Mouse (Mus musculus) hindbrain, embryonic 15.5 days (tissue): ENCODE measurements around the gene Bcl2l10. TPM values are rescaled to one million over a fixed set of nuclear protein-coding genes. Genes with fewer than 3 reads are reported as not detected.
"Not testable (repeated sequence)": the region's sequence is repeated elsewhere in the genome, so short reads cannot be mapped to it uniquely, and the experiment has no call there.

Experiments
- ATAC-seq: fragments of 200-750 bp; cut with Nextera tagmentation; 2 replicates; pipeline ENCODE4 v1.8.0; 2017; ENCODE audit warnings: low read depth, moderate number of reproducible peaks, moderate TSS enrichment; ENCODE audit not compliant: low FRiP score
- H3K27ac ChIP-seq: fragments of 300-500 bp; sonication (generic); replicated peaks from 2 replicates; pipeline ENCODE4 v1.5.1; 2015; ENCODE audit warnings: mild to moderate bottlenecking, inconsistent platforms
- H3K27me3 ChIP-seq: fragments of 300-500 bp; sonication (generic); 2 replicates; pipeline ENCODE4 v1.6.1; 2015; ENCODE audit warnings: control low read depth, inconsistent platforms
- H3K36me3 ChIP-seq: fragments of 300-500 bp; sonication (generic); 2 replicates; pipeline ENCODE4 v1.6.1; 2015; ENCODE audit warnings: control low read depth, inconsistent platforms
- H3K4me1 ChIP-seq: fragments of 300-500 bp; sonication (generic); replicated peaks from 2 replicates; pipeline ENCODE4 v1.6.1; 2015; ENCODE audit warnings: control low read depth, inconsistent platforms
- H3K4me2 ChIP-seq: fragments of 300-500 bp; sonication (generic); 2 replicates; pipeline ENCODE4 v1.6.1; 2015; ENCODE audit warnings: moderate library complexity, mild to moderate bottlenecking, inconsistent platforms
- H3K4me3 ChIP-seq: fragments of 300-500 bp; sonication (generic); 2 replicates; pipeline ENCODE4 v1.5.1; 2015; ENCODE audit warnings: mild to moderate bottlenecking, inconsistent platforms
- H3K9ac ChIP-seq: fragments of 300-500 bp; sonication (generic); 2 replicates; pipeline ENCODE4 v1.6.1; 2015; ENCODE audit warnings: inconsistent platforms
- H3K9me3 ChIP-seq: fragments of 300-500 bp; sonication (generic); 2 replicates; pipeline ENCODE4 v1.6.1; 2016; ENCODE audit warnings: control low read depth, inconsistent platforms
- WGBS: fragments of 180-500 bp; shearing (Covaris S2); methylation state at CpG from one replicate; pipeline ENCODE4 v1.1.7; 2015; 5-methylcytosine and 5-hydroxymethylcytosine counted together
- polyA plus RNA-seq: library from polyadenylated mRNA; unstranded; fragments of >200 nt; fragmentation: Nextera tagmentation; extraction: Ambion mirVana; gene quantifications from 2 replicates; pipeline ENCODE4 v1.2.1, GENCODE M21; 2015

Bcl2l10 gene
- polyA plus RNA-seq, 1 experiment from 2014 or later, result not detected

GRCm38 (mm10) chr9:75348641-75349040 is 1.1 kb downstream of the Bcl2l10 start:
- Histone ChIP-seq H3K36me3 (peaks cover 14% of the 10 kb centered on the region; the same call in 1 of the 2 replicates), H3K27ac (no peak overlapping the region), H3K27me3 (no peaks in the 10 kb centered on the region), H3K9ac (no peak overlapping the region), H3K4me3 (no peak overlapping the region), H3K9me3 (no peaks in the 10 kb centered on the region), H3K4me1 (no peaks in the 10 kb centered on the region), H3K4me2 (no peak overlapping the region)
- 75% methylated on average over 3 of the region's 3 CpGs for WGBS
- ATAC-seq, result no peak

- 81% methylated on average over 8 of the region's 8 CpGs for WGBS
- no peak overlapping the region for H3K4me2 ChIP-seq
- no peaks in the 10 kb centered on the region for H3K36me3 ChIP-seq
These were observed 5.5 kb downstream of the Bcl2l10 start for GRCm38 (mm10) chr9:75353094-75353493.

GRCm38 (mm10) chr9:75355783-75356182 is 8.2 kb downstream of the Bcl2l10 start:
- Histone ChIP-seq H3K4me3 (no peak overlapping the region), H3K9ac (no peak overlapping the region), H3K9me3 (no peaks in the 10 kb centered on the region), H3K4me1 (no peaks in the 10 kb centered on the region), H3K27me3 (no peaks in the 10 kb centered on the region), H3K27ac (no peak overlapping the region), H3K36me3 (no peaks in the 10 kb centered on the region), H3K4me2 (no peak overlapping the region)
- ATAC-seq, result no peak
- 94% methylated on average over 4 of the region's 4 CpGs for WGBS

More at GRCm38 (mm10) chr9:75353094-75353493, 5.5 kb downstream of the Bcl2l10 start:
- Histone ChIP-seq H3K4me3 (no peak overlapping the region), H3K27ac (no peak overlapping the region), H3K27me3 (no peaks in the 10 kb centered on the region), H3K4me1 (no peaks in the 10 kb centered on the region), H3K9me3 (no peaks in the 10 kb centered on the region), H3K9ac (no peak overlapping the region)
- ATAC-seq, result no peak

GRCm38 (mm10) chr9:75357087-75357654 is 9.6 kb downstream of the Bcl2l10 start:
- no peaks in the 10 kb centered on the region for H3K27me3 ChIP-seq

GRCm38 (mm10) chr9:75361699-75362098 is 14.1 kb downstream of the Bcl2l10 start:
- H3K9me3 ChIP-seq, result no peaks in the 10 kb centered on the region
- no peak overlapping the region for H3K9ac ChIP-seq
- WGBS, result 36% methylated on average over 5 of the region's 5 CpGs
- H3K4me1 ChIP-seq, result no peaks in the 10 kb centered on the region
- H3K27ac ChIP-seq, result no peak overlapping the region
- H3K4me2 ChIP-seq, result no peak overlapping the region
- no peaks in the 10 kb centered on the region for H3K36me3 ChIP-seq
- H3K27me3 ChIP-seq, result no peaks in the 10 kb centered on the region
- H3K4me3 ChIP-seq, result no peak overlapping the region
- no peak for ATAC-seq

More at GRCm38 (mm10) chr9:75357087-75357654, 9.6 kb downstream of the Bcl2l10 start:
- Histone ChIP-seq H3K4me2 (no peak overlapping the region), H3K27ac (no peak overlapping the region), H3K9me3 (no peaks in the 10 kb centered on the region), H3K4me1 (no peaks in the 10 kb centered on the region), H3K9ac (no peak overlapping the region), H3K36me3 (no peaks in the 10 kb centered on the region), H3K4me3 (no peak overlapping the region)
- WGBS, result 84% methylated on average over 9 of the region's 9 CpGs
- ATAC-seq, result no peak

- H3K4me3 ChIP-seq, result no peak overlapping the region
- 91% methylated on average over 4 of the region's 4 CpGs for WGBS
- no peak for ATAC-seq
- no peak overlapping the region for H3K4me2 ChIP-seq
- H3K27me3 ChIP-seq, result no peaks in the 10 kb centered on the region
- H3K27ac ChIP-seq, result no peak overlapping the region
- no peaks in the 10 kb centered on the region for H3K4me1 ChIP-seq
- H3K9me3 ChIP-seq, result no peaks in the 10 kb centered on the region
- no peak overlapping the region for H3K9ac ChIP-seq
- H3K36me3 ChIP-seq, result no peaks in the 10 kb centered on the region
These were observed 14.6 kb downstream of the Bcl2l10 start for GRCm38 (mm10) chr9:75362201-75362600.

- Histone ChIP-seq H3K27me3 (no peaks in the 10 kb centered on the region), H3K9me3 (no peaks in the 10 kb centered on the region), H3K4me3 (no peak overlapping the region), H3K36me3 (no peaks in the 10 kb centered on the region), H3K27ac (no peak overlapping the region), H3K4me2 (no peak overlapping the region), H3K4me1 (no peaks in the 10 kb centered on the region), H3K9ac (no peak overlapping the region)
- ATAC-seq, result no peak
- 83% methylated on average over 5 of the region's 5 CpGs for WGBS
These were observed 15.4 kb downstream of the Bcl2l10 start for GRCm38 (mm10) chr9:75363001-75363400.

GRCm38 (mm10) chr9:75363702-75364101 is 16.1 kb downstream of the Bcl2l10 start:
- not testable (repeated sequence) for H3K4me3 ChIP-seq, ATAC-seq, H3K27ac ChIP-seq, H3K4me1 ChIP-seq, H3K27me3 ChIP-seq, H3K9ac ChIP-seq, H3K36me3 ChIP-seq, H3K9me3 ChIP-seq, H3K4me2 ChIP-seq
- 72% methylated on average over 7 of the region's 7 CpGs for WGBS

GRCm38 (mm10) chr9:75365195-75365594 is 17.6 kb downstream of the Bcl2l10 start:
- Histone ChIP-seq H3K27me3 (no peaks in the 10 kb centered on the region), H3K9ac (no peak overlapping the region), H3K27ac (no peak overlapping the region), H3K4me1 (no peaks in the 10 kb centered on the region), H3K4me3 (no peak overlapping the region), H3K9me3 (no peaks in the 10 kb centered on the region; the same call in 1 of the 2 replicates), H3K36me3 (no peaks in the 10 kb centered on the region), H3K4me2 (no peak overlapping the region)
- ATAC-seq, result no peak
- WGBS, result 76% methylated on average over 4 of the region's 4 CpGs

- WGBS, result 74% methylated on average over 5 of the region's 5 CpGs
- H3K27ac ChIP-seq, result no peak overlapping the region
These were observed 18.6 kb downstream of the Bcl2l10 start for GRCm38 (mm10) chr9:75366191-75366590.

GRCm38 (mm10) chr9:75368779-75369178 is 21.2 kb downstream of the Bcl2l10 start:
- Histone ChIP-seq H3K4me3 (no peak overlapping the region), H3K4me1 (no peaks in the 10 kb centered on the region), H3K9ac (no peak overlapping the region), H3K27ac (no peak overlapping the region), H3K9me3 (no peaks in the 10 kb centered on the region; the same call in 1 of the 2 replicates), H3K4me2 (no peak overlapping the region), H3K27me3 (no peaks in the 10 kb centered on the region), H3K36me3 (no peaks in the 10 kb centered on the region)
- ATAC-seq, result no peak
- WGBS, result 89% methylated on average over 3 of the region's 3 CpGs

More at GRCm38 (mm10) chr9:75366191-75366590, 18.6 kb downstream of the Bcl2l10 start:
- ATAC-seq, result no peak
- no peak overlapping the region for H3K9ac ChIP-seq
- no peaks in the 10 kb centered on the region for H3K27me3 ChIP-seq
- H3K4me1 ChIP-seq, result no peaks in the 10 kb centered on the region
- no peaks in the 10 kb centered on the region for H3K36me3 ChIP-seq
- no peak overlapping the region for H3K4me3 ChIP-seq
- no peak overlapping the region for H3K4me2 ChIP-seq
- H3K9me3 ChIP-seq, result no peaks in the 10 kb centered on the region; the same call in 1 of the 2 replicates

GRCm38 (mm10) chr9:75375606-75376005 is 28.0 kb downstream of the Bcl2l10 start:
- WGBS, result 87% methylated on average over 9 of the region's 9 CpGs
- H3K9me3 ChIP-seq, result no peaks in the 10 kb centered on the region
- no peak; the same call in 1 of the 2 replicates for ATAC-seq
- H3K4me2 ChIP-seq, result no peak overlapping the region
- no peaks in the 10 kb centered on the region for H3K4me1 ChIP-seq
- H3K27me3 ChIP-seq, result no peaks in the 10 kb centered on the region
- H3K36me3 ChIP-seq, result no peaks in the 10 kb centered on the region
- H3K4me3 ChIP-seq, result no peak overlapping the region
- H3K9ac ChIP-seq, result no peak overlapping the region
- no peak overlapping the region for H3K27ac ChIP-seq

- no peak overlapping the region for H3K27ac ChIP-seq
- no peaks in the 10 kb centered on the region for H3K27me3 ChIP-seq
- no peaks in the 10 kb centered on the region for H3K4me1 ChIP-seq
- no peak overlapping the region for H3K4me3 ChIP-seq
- no peak for ATAC-seq
- H3K9me3 ChIP-seq, result no peaks in the 10 kb centered on the region
- no peaks in the 10 kb centered on the region for H3K36me3 ChIP-seq
- 67% methylated on average over 1 of the region's 1 CpGs for WGBS
- no peak overlapping the region for H3K4me2 ChIP-seq
- no peak overlapping the region for H3K9ac ChIP-seq
These were observed 28.9 kb downstream of the Bcl2l10 start for GRCm38 (mm10) chr9:75376428-75376827.
